Mouse (Mus musculus): Measurements from ENCODE around the gene Trim54.

Gene Trim54

GRCm38 (mm10) chr5:31095711-31096480 lies 20.6 kb upstream of the Trim54 start:
- DNase-seq (ENCODE audit: extremely low read depth, insufficient read length, low spot score), result no peak

GRCm38 (mm10) chr5:31105814-31106335 lies 10.6 kb upstream of the Trim54 start, which contains the start of gene Dnajc5g:
TSS of gene Dnajc5g (plus strand) at chr5:31106285.
- no peak for DNase-seq (ENCODE audit: extremely low read depth, insufficient read length, low spot score)

- DNase-seq (ENCODE audit: extremely low read depth, insufficient read length, low spot score), result no peak
Measured at GRCm38 (mm10) chr5:31108000-31108490, 8.5 kb upstream of the Trim54 start, which contains the start of gene Slc30a3. TSS of gene Slc30a3 (minus strand) at chr5:31108237.

- DNase-seq (ENCODE audit: extremely low read depth, insufficient read length, low spot score), result no peak
Measured at GRCm38 (mm10) chr5:31110781-31111180, 5.7 kb upstream of the Trim54 start.

- DNase-seq (ENCODE audit: extremely low read depth, insufficient read length, low spot score), result peak; percentile 19
Measured at GRCm38 (mm10) chr5:31116912-31117311, 400 bp downstream of the Trim54 start.

GRCm38 (mm10) chr5:31121111-31121510 lies 4.6 kb downstream of the Trim54 start:
- DNase-seq (ENCODE audit: extremely low read depth, insufficient read length, low spot score), result no peak

GRCm38 (mm10) chr5:31123481-31123880 lies 7.0 kb downstream of the Trim54 start:
- DNase-seq (ENCODE audit: extremely low read depth, insufficient read length, low spot score), result no peak

- no peak for DNase-seq (ENCODE audit: extremely low read depth, insufficient read length, low spot score)
Measured at GRCm38 (mm10) chr5:31126050-31126449, 9.5 kb downstream of the Trim54 start.

- no peak for DNase-seq (ENCODE audit: extremely low read depth, insufficient read length, low spot score)
Measured at GRCm38 (mm10) chr5:31136730-31137424, 20.4 kb downstream of the Trim54 start.

GRCm38 (mm10) chr5:31137658-31138057 lies 21.1 kb downstream of the Trim54 start:
- DNase-seq (ENCODE audit: extremely low read depth, insufficient read length, low spot score), result no peak

- no peak for DNase-seq (ENCODE audit: extremely low read depth, insufficient read length, low spot score)
Measured at GRCm38 (mm10) chr5:31138241-31138967, 21.9 kb downstream of the Trim54 start, which contains the start of gene Ucn. TSS of gene Ucn (minus strand) at chr5:31138829.

- no peak for DNase-seq (ENCODE audit: extremely low read depth, insufficient read length, low spot score)
Measured at GRCm38 (mm10) chr5:31138968-31139425, 22.5 kb downstream of the Trim54 start.

GRCm38 (mm10) chr5:31149781-31150180 lies 33.3 kb downstream of the Trim54 start:
- peak; percentile 49 for DNase-seq (ENCODE audit: extremely low read depth, insufficient read length, low spot score)

- peak; percentile 69 for DNase-seq (ENCODE audit: extremely low read depth, insufficient read length, low spot score)
Measured at GRCm38 (mm10) chr5:31151746-31152145, 35.2 kb downstream of the Trim54 start.

- no peak for DNase-seq (ENCODE audit: extremely low read depth, insufficient read length, low spot score)
Measured at GRCm38 (mm10) chr5:31153516-31154151, 37.1 kb downstream of the Trim54 start.

GRCm38 (mm10) chr5:31154152-31154553 lies 37.6 kb downstream of the Trim54 start, which contains the start of gene Mpv17:
TSS of gene Mpv17 (minus strand) at chr5:31154251.
- peak; percentile 78 for DNase-seq (ENCODE audit: extremely low read depth, insufficient read length, low spot score)

GRCm38 (mm10) chr5:31162462-31162861 lies 46.0 kb downstream of the Trim54 start:
- DNase-seq (ENCODE audit: extremely low read depth, insufficient read length, low spot score), result no peak

GRCm38 (mm10) chr5:31164878-31165277 lies 48.4 kb downstream of the Trim54 start:
- DNase-seq (ENCODE audit: extremely low read depth, insufficient read length, low spot score), result no peak

GRCm38 (mm10) chr5:31168630-31169029 lies 52.1 kb downstream of the Trim54 start:
- DNase-seq (ENCODE audit: extremely low read depth, insufficient read length, low spot score), result no peak

GRCm38 (mm10) chr5:31179301-31179765 lies 62.8 kb downstream of the Trim54 start:
- DNase-seq (ENCODE audit: extremely low read depth, insufficient read length, low spot score), result peak; percentile 69

Measured in 3134 (cell line).